Mouse (Mus musculus) erythroblast, adult 5-6 weeks (primary cell): ENCODE measurements around the gene Bmp15. TPM values are rescaled to one million over a fixed set of nuclear protein-coding genes. Genes with fewer than 3 reads are reported as not detected.

Experiments
- ATAC-seq: replicated peaks from 2 replicates; pipeline ENCODE4 v1.8.0; 2016; ENCODE audit warnings: moderate number of reproducible peaks, mild to moderate bottlenecking, moderate TSS enrichment, inconsistent platforms; ENCODE audit not compliant: poor library complexity, low FRiP score, severe bottlenecking
- total RNA-seq, 2 experiments: library from RNA; stranded (forward) in 1 of 2; stranded (reverse) in 1 of 2; fragments of 150-400 nt in 1 of 2; fragments of 200-764, 138-1000 nt in 1 of 2; gene quantifications; 2 replicates each; pipeline versions ENCODE4 v1.2.3 to v1.2.4; 2015 to 2017; ENCODE audit warnings: low replicate concordance in 2 of 2

Gene Bmp15
- total RNA-seq (2015; ENCODE audit: low replicate concordance) (not detected in 2 replicates), total RNA-seq (2017; ENCODE audit: low replicate concordance) (1.2 TPM in 1 of 2 replicates, not detected in the other)

- no peak for ATAC-seq
These were observed at the start of gene Bmp15 for GRCm38 (mm10) chrX:6320621-6321020. Bmp15 (minus strand) TSS chrX:6320721.

- ATAC-seq: no peak
These were observed 48.3 kb upstream of the Bmp15 start for GRCm38 (mm10) chrX:6368822-6369221.

GRCm38 (mm10) chrX:6357503-6358114 is 37.1 kb upstream of the Bmp15 start:
- ATAC-seq: no peak

GRCm38 (mm10) chrX:6356876-6357275 is 36.4 kb upstream of the Bmp15 start:
- ATAC-seq: no peak

GRCm38 (mm10) chrX:6345273-6345959 is 24.9 kb upstream of the Bmp15 start:
- no peak for ATAC-seq

GRCm38 (mm10) chrX:6324056-6324455 is 3.5 kb upstream of the Bmp15 start:
- ATAC-seq: no peak

- no peak for ATAC-seq
These were observed 2.8 kb downstream of the Bmp15 start for GRCm38 (mm10) chrX:6317747-6318146.

Other genes starting within 250 kb of the Bmp15 start
- not detected in 2 replicates for gene AU022751, start 237.3 kb downstream of the Bmp15 start, total RNA-seq (2015; ENCODE audit: low replicate concordance)
- not detected in 2 replicates for gene AU022751, start 237.3 kb downstream of the Bmp15 start, total RNA-seq (2017; ENCODE audit: low replicate concordance)
- gene Nudt10, start 147.7 kb downstream of the Bmp15 start, total RNA-seq (2015; ENCODE audit: low replicate concordance): not detected in 2 replicates
- gene Nudt10, start 147.7 kb downstream of the Bmp15 start, total RNA-seq (2017; ENCODE audit: low replicate concordance): not detected in 2 replicates
- gene Shroom4, start 79.1 kb upstream of the Bmp15 start, total RNA-seq (2015; ENCODE audit: low replicate concordance): 0.42 TPM in 1 of 2 replicates, not detected in the other
- gene Shroom4, start 79.1 kb upstream of the Bmp15 start, total RNA-seq (2017; ENCODE audit: low replicate concordance): not detected in 2 replicates